Mouse (Mus musculus): ENCODE measurements around the gene Pkib.

DNA sequence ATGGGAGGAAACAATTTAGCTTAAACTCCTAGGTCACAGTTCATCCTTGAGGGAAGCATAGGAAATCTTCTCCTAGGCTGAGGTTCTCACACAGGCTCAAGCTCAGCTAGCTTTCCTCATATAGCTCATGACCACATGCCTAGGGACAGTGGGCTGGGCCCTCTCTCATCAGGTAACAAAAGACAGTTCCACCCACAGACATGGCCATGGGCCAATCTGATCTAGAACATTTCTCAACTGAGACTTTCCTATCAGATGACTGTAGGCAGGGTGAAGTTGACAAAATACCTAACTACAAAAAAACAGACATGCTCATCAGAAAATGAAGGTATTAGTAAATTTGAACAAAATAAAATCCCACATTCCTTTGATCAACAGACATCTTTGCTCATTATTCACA is 115.3 kb downstream of the Pkib start:
- no peak for TF ChIP-seq RCOR1 (IDR thresholded peaks at IDR 0.05; ENCODE audit: low read depth, low read length)
- no peak for TF ChIP-seq E2F4 (IDR thresholded peaks at IDR 0.05; ENCODE audit: borderline replicate concordance, low read depth, low read length)
- no peak for TF ChIP-seq EP300 (IDR thresholded peaks at IDR 0.05; ENCODE audit: low read depth in 1 of 2, low read length in 2 of 2)
- no peak for TF ChIP-seq POLR2AphosphoS5 (IDR thresholded peaks at IDR 0.05; ENCODE audit: borderline replicate concordance, low read depth, low read length)
- no peak for TF ChIP-seq CTCF (IDR thresholded peaks at IDR 0.05 in 2 of 3, conservative IDR thresholded peaks at IDR 0.05 in 1 of 3; ENCODE audit: control insufficient read depth in 1 of 3, insufficient read depth in 1 of 3, low read depth in 2 of 3, low read length in 3 of 3, poor library complexity in 1 of 3, severe bottlenecking in 1 of 3)
- no peak for TF ChIP-seq USF1 (IDR thresholded peaks at IDR 0.05; ENCODE audit: low read depth, low read length)

Measured in MEL (cell line).